Mouse (Mus musculus) gastrocnemius, adult 2 months (tissue): ENCODE measurements around the gene Slc15a3. TPM values are rescaled to one million over a fixed set of nuclear protein-coding genes. Genes with fewer than 3 reads are reported as not detected.

Experiments
- DNase-seq: peaks from one replicate; pipeline ENCODE4 v3.0.0; 2022
- H3K27ac ChIP-seq: fragments of 200-600 bp; 2 replicates; pipeline ENCODE4 v1.8.1; 2022; ENCODE audit warnings: mild to moderate bottlenecking
- H3K4me3 ChIP-seq: fragments of 200-600 bp; 2 replicates; pipeline ENCODE4 v1.8.1; 2022; ENCODE audit warnings: mild to moderate bottlenecking, moderate library complexity
- CTCF ChIP-seq: fragments of 200-600 bp; IDR thresholded peaks from 2 replicates; pipeline ENCODE4 v1.8.1; 2022; ENCODE audit warnings: antibody characterized with exemption, mild to moderate bottlenecking, moderate library complexity
- intact Hi-C: fragments of 180-260 bp; cut with DNase I; formaldehyde crosslinking; loops from one replicate; pipeline ENCODE4 v1.15.1; 2025
- total RNA-seq, 2 experiments: library from RNA; stranded (reverse); gene quantifications; 2 replicates each; pipeline ENCODE4 v1.2.3; 2021

Gene Slc15a3
- total RNA-seq, 2 experiments from 2014 or later, result 0.31 to 0.53 TPM

DNA sequence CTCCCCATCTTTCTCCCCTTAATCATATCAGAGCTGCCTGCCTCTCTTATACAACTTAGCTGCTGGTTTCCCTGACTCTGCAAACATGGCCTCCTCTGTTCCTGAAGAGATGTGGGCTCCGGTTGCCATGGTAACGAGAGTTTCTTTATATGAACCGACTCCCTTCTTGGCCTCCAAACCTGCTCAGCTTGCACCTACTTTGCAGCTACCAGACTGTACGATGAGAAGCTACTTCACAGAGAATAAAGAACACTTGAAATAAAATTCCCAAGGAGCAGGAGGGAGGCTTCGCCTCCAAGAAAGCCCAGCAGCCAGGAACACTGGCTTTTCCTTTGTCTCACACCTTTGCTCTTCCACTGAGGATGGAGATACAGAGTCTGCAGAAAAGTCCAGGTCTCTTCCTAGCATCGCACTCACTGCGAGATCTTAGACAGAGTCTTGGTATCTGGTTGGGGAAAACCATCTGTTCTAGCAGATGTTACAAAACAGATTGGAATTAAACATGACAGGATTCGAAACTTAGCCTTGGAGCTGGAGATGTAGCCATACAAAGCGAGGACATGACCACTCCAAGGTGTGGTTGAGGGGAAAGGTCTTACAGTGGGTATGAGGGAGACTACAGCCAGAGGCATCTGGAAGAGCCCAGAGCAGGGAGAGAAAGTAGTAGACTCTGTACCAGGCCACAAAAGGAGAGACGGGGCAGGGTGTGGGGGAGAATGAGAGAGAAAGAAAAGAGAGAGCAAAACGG is 29.9 kb upstream of the Slc15a3 start:
- no peak for DNase-seq
- intact Hi-C loops, result no loop called here
- TF ChIP-seq CTCF, result no peak
- no peak overlapping the region for H3K4me3 ChIP-seq
- H3K27ac ChIP-seq, result no peak overlapping the region

- TF ChIP-seq CTCF, result no peak
- H3K27ac ChIP-seq, result no peak overlapping the region
- H3K4me3 ChIP-seq, result no peak overlapping the region
- DNase-seq, result no peak
- intact Hi-C loops, result no loop called here
Measured at GRCm38 (mm10) chr19:10810176-10810492, 29.4 kb upstream of the Slc15a3 start.

GRCm38 (mm10) chr19:10811471-10811870 is 28.1 kb upstream of the Slc15a3 start:
- Histone ChIP-seq H3K27ac (no peak overlapping the region), H3K4me3 (no peak overlapping the region)
- intact Hi-C loops, result no loop called here
- DNase-seq, result no peak
- TF ChIP-seq CTCF, result no peak

DNA sequence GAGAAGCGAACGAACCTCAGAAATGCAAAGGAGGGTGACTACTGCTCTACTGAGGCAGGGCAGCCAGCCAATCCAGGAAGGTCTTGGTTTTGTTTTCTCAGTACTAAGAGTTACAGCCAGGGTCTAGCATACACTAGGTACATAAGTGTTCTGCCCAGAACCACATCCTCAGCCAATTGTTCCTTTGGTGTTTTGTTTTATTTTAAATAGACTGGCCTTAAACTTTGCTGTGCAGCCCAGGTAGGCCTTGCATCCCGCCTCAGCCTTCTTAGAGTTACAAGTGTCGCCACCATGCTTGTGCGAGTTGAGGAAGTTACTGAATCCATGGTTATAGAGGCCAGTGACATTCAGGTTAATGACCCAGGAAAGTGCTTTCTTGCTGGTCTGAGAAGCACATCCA is 26.5 kb upstream of the Slc15a3 start:
- H3K4me3 ChIP-seq, result no peak overlapping the region
- no peak overlapping the region for H3K27ac ChIP-seq
- intact Hi-C loops, result no loop called here
- no peak for DNase-seq
- TF ChIP-seq CTCF, result no peak

GRCm38 (mm10) chr19:10813905-10814304 is 25.6 kb upstream of the Slc15a3 start:
- no peak overlapping the region for H3K27ac ChIP-seq
- no peak for DNase-seq
- H3K4me3 ChIP-seq, result no peak overlapping the region
- intact Hi-C loops, result no loop called here
- no peak for TF ChIP-seq CTCF

GRCm38 (mm10) chr19:10815871-10816270 is 23.7 kb upstream of the Slc15a3 start:
- DNase-seq, result no peak
- no peak for TF ChIP-seq CTCF
- H3K27ac ChIP-seq, result no peak overlapping the region
- no peak overlapping the region for H3K4me3 ChIP-seq
- intact Hi-C loops, result no loop called here

DNA sequence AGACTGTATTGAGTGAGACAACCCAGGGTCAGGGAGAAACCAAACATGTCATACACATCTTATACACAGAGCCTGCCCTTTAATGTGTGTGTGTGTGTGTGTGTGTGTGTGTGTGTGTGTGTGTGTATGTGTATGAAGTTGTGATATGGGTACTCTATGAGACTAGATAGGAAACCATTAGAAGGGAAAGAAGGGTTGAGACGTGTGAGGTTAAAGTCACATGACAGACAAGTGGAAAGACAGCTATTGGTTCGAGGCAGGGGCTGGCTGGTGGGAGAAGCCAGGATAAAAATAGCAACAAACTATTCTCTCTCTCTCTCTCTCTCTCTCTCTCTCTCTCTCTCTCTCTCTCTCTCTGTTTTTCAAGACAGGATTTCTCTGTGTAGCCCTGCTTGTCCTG is 23.1 kb upstream of the Slc15a3 start:
- no peak overlapping the region for H3K27ac ChIP-seq
- TF ChIP-seq CTCF, result no peak
- DNase-seq, result no peak
- H3K4me3 ChIP-seq, result no peak overlapping the region
- intact Hi-C loops, result no loop called here

DNA sequence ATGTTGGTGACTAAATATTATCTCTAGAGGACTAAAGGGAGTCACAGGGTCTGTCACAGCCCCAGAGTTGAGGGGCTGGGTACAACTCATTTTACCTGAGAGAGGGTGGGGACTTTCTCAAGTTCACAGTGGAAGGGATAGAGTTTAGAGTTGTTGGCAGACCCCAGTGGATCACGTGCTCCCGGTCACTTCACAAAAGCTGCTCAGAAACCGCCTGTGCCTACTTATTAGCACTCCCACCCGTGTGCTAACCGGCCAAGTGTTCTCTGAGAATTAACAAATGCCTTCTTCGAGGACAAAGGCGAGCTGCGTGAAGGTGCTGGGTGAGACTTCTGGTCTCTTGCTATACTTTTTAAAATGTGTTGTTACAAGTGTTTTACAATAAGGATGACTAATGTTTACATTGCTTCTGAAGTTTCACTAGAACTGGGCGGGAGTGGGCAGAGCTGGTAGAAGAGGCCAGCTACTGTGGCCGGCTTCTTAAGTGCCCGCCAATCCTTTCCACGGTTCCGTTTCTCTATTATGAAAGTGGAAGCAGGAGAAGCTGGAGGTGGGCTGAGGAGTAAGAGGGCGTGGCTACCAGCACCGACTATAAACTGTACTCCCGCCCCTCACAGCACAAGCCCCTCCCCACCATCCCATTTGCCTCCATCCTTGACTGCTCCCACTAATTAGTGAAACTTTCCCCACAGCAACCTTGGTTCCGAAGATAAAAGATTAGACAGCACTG is 21.1 kb upstream of the Slc15a3 start:
- Histone ChIP-seq H3K4me3 (peak overlapping the region; percentile 21), H3K27ac (no peak overlapping the region)
- intact Hi-C loops, result no loop called here
- no peak for DNase-seq
- TF ChIP-seq CTCF, result no peak

DNA sequence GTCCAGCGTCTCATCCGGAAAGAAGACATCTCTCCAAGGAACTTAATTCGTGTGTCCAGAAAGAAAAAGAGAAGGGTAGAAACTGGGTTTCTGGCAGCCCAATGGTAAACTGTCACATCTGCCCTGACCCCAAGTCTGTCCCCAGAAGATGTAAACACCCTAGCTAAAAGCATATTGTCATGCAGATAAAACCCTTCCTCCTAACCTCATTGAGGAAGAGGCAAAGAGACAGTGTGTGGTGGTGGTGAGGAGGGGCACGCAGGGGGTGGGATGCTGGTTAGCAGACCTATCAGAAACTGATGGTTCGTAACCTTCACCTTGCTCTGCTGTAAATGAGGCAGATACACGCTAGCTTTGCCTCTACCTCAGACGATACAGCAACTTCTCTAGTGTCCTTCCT is 18.2 kb upstream of the Slc15a3 start:
- DNase-seq, result no peak
- Histone ChIP-seq H3K4me3 (no peak overlapping the region), H3K27ac (no peak overlapping the region)
- no peak for TF ChIP-seq CTCF
- intact Hi-C loops, result no loop called here

GRCm38 (mm10) chr19:10822534-10822933 is 17.0 kb upstream of the Slc15a3 start:
- no peak for TF ChIP-seq CTCF
- no peak for DNase-seq

GRCm38 (mm10) chr19:10824061-10824460 is 15.5 kb upstream of the Slc15a3 start:
- intact Hi-C loops, result no loop called here

More at GRCm38 (mm10) chr19:10822534-10822933, 17.0 kb upstream of the Slc15a3 start:
- Histone ChIP-seq H3K4me3 (no peak overlapping the region), H3K27ac (no peak overlapping the region)
- intact Hi-C loops, result no loop called here

GRCm38 (mm10) chr19:10828321-10828720 is 11.2 kb upstream of the Slc15a3 start:
- no peak overlapping the region for H3K27ac ChIP-seq
- no peak for TF ChIP-seq CTCF
- H3K4me3 ChIP-seq, result no peak overlapping the region
- DNase-seq, result no peak
- intact Hi-C loops, result no loop called here

More at GRCm38 (mm10) chr19:10824061-10824460, 15.5 kb upstream of the Slc15a3 start:
- DNase-seq, result no peak
- Histone ChIP-seq H3K4me3 (no peak overlapping the region), H3K27ac (no peak overlapping the region)
- TF ChIP-seq CTCF, result no peak

DNA sequence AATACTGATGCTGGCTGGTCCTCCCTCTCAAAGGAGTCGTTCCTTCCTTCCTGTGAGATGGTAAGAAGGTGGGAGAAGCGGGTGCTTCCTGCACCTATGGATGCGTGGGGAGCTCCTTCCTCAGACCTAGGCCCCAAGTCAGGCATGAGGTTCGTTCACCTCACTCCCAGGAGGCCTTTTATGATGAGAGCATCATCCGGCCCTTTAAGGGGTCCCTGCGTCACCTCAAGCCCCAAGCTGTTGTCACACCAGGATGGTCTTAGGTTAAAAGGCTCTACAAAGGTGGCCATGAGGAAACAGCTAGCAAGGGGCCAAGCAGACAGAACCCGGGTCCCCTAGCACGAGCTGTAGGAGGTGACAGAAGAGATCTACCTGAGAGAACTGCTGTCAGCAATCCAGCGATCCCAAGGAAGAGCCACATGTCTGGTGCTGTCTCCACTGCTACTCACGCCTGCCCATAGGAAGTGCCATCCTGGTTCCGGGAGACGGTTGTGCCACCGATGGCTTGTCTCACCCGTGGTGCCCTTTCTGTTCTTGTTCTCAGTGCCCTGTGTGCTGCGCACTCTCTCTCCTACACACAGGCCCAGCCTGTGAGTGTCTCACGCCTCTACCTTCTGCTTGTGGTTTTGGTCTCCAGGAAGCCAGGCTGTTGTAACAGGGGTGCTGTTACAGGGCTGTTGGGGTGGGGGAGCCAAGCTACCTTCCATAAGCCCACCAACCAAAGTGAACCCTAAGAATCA is 9.9 kb upstream of the Slc15a3 start, which contains the start of gene Cd6:
TSS of gene Cd6 (minus strand) at position 623 of the 740 bp plus-strand sequence.
- intact Hi-C loops, result no loop called here
- Histone ChIP-seq H3K27ac (no peak within 1 kb of the TSS), H3K4me3 (no peak within 1 kb of the TSS)
- DNase-seq, result no peak
- TF ChIP-seq CTCF, result no peak
